Mouse (Mus musculus): Measurements from ENCODE around the gene Tmem273. TPM values are rescaled to one million over a fixed set of nuclear protein-coding genes. Genes with fewer than 3 reads are reported as not detected.

The Tmem273 gene
- total RNA-seq, 1 experiment from 2014 or later, result 3.5 TPM

GRCm38 (mm10) chr14:32801016-32801661, 15.4 kb downstream of the Tmem273 start:
- no peak for ATAC-seq (replicated peaks; ENCODE audit: insufficient number of reproducible peaks, low FRiP score, low TSS enrichment, poor library complexity, severe bottlenecking)

GRCm38 (mm10) chr14:32801662-32802024, 15.9 kb downstream of the Tmem273 start:
- no peak for ATAC-seq (replicated peaks; ENCODE audit: insufficient number of reproducible peaks, low FRiP score, low TSS enrichment, poor library complexity, severe bottlenecking)

GRCm38 (mm10) chr14:32810111-32810510, 24.3 kb downstream of the Tmem273 start:
- ATAC-seq (replicated peaks; ENCODE audit: insufficient number of reproducible peaks, low FRiP score, low TSS enrichment, poor library complexity, severe bottlenecking), result no peak

- no peak for ATAC-seq (replicated peaks; ENCODE audit: insufficient number of reproducible peaks, low FRiP score, low TSS enrichment, poor library complexity, severe bottlenecking)
Observed at GRCm38 (mm10) chr14:32812429-32812828, 26.7 kb downstream of the Tmem273 start.

- ATAC-seq (replicated peaks; ENCODE audit: insufficient number of reproducible peaks, low FRiP score, low TSS enrichment, poor library complexity, severe bottlenecking), result no peak
Observed at GRCm38 (mm10) chr14:32814961-32815360, 29.2 kb downstream of the Tmem273 start.

GRCm38 (mm10) chr14:32816533-32816932, 30.8 kb downstream of the Tmem273 start:
- ATAC-seq (replicated peaks; ENCODE audit: insufficient number of reproducible peaks, low FRiP score, low TSS enrichment, poor library complexity, severe bottlenecking), result no peak

- ATAC-seq (replicated peaks; ENCODE audit: insufficient number of reproducible peaks, low FRiP score, low TSS enrichment, poor library complexity, severe bottlenecking), result no peak
Observed at GRCm38 (mm10) chr14:32817258-32817657, 31.5 kb downstream of the Tmem273 start.

GRCm38 (mm10) chr14:32819297-32819696, 33.5 kb downstream of the Tmem273 start:
- ATAC-seq (replicated peaks; ENCODE audit: insufficient number of reproducible peaks, low FRiP score, low TSS enrichment, poor library complexity, severe bottlenecking), result no peak

GRCm38 (mm10) chr14:32822812-32823211, 37.0 kb downstream of the Tmem273 start:
- no peak for ATAC-seq (replicated peaks; ENCODE audit: insufficient number of reproducible peaks, low FRiP score, low TSS enrichment, poor library complexity, severe bottlenecking)

- no peak for ATAC-seq (replicated peaks; ENCODE audit: insufficient number of reproducible peaks, low FRiP score, low TSS enrichment, poor library complexity, severe bottlenecking)
Observed at GRCm38 (mm10) chr14:32823861-32824260, 38.1 kb downstream of the Tmem273 start.

- no peak for ATAC-seq (replicated peaks; ENCODE audit: insufficient number of reproducible peaks, low FRiP score, low TSS enrichment, poor library complexity, severe bottlenecking)
Observed at GRCm38 (mm10) chr14:32824267-32825150, 38.7 kb downstream of the Tmem273 start.

GRCm38 (mm10) chr14:32825426-32826032, 39.8 kb downstream of the Tmem273 start:
- no peak for ATAC-seq (replicated peaks; ENCODE audit: insufficient number of reproducible peaks, low FRiP score, low TSS enrichment, poor library complexity, severe bottlenecking)

GRCm38 (mm10) chr14:32827165-32827564, 41.4 kb downstream of the Tmem273 start:
- no peak for ATAC-seq (replicated peaks; ENCODE audit: insufficient number of reproducible peaks, low FRiP score, low TSS enrichment, poor library complexity, severe bottlenecking)

GRCm38 (mm10) chr14:32827994-32828650, 42.4 kb downstream of the Tmem273 start:
- ATAC-seq (replicated peaks; ENCODE audit: insufficient number of reproducible peaks, low FRiP score, low TSS enrichment, poor library complexity, severe bottlenecking), result no peak

- no peak for ATAC-seq (replicated peaks; ENCODE audit: insufficient number of reproducible peaks, low FRiP score, low TSS enrichment, poor library complexity, severe bottlenecking)
Observed at GRCm38 (mm10) chr14:32833847-32834246, 48.1 kb downstream of the Tmem273 start, which contains the start of gene Fam170b. Gene Fam170b (plus strand): TSS chr14:32833962.

- ATAC-seq (replicated peaks; ENCODE audit: insufficient number of reproducible peaks, low FRiP score, low TSS enrichment, poor library complexity, severe bottlenecking), result no peak
Observed at GRCm38 (mm10) chr14:32835181-32835580, 49.4 kb downstream of the Tmem273 start.

- ATAC-seq (replicated peaks; ENCODE audit: insufficient number of reproducible peaks, low FRiP score, low TSS enrichment, poor library complexity, severe bottlenecking), result no peak
Observed at GRCm38 (mm10) chr14:32835596-32835995, 49.8 kb downstream of the Tmem273 start.

- ATAC-seq (replicated peaks; ENCODE audit: insufficient number of reproducible peaks, low FRiP score, low TSS enrichment, poor library complexity, severe bottlenecking), result no peak
Observed at GRCm38 (mm10) chr14:32836191-32836590, 50.4 kb downstream of the Tmem273 start.

- no peak for ATAC-seq (replicated peaks; ENCODE audit: insufficient number of reproducible peaks, low FRiP score, low TSS enrichment, poor library complexity, severe bottlenecking)
Observed at GRCm38 (mm10) chr14:32842052-32842451, 56.3 kb downstream of the Tmem273 start.

Data from monocyte, adult 5-6 weeks (primary cell).